Mouse (Mus musculus) right cerebral cortex, postnatal 4 days (tissue): ENCODE measurements at regions not wholly inside any gene's neighbourhood (a gene's known extent, or its start where the extent isn't known, plus 50 kb on each side); places are given as distances from the start of the nearest gene placed in this dataset.

Experiments used
- DNase-seq: peaks from one replicate; pipeline ENCODE4 v3.0.0-alpha.2; 2022

GRCm38 (mm10) chr12:70590456-70591050 is 137.7 kb downstream of the Tmx1 start:
- DNase-seq, result no peak

GRCm38 (mm10) chr12:70592821-70593220 is 139.9 kb downstream of the Tmx1 start:
- no peak for DNase-seq

GRCm38 (mm10) chr12:70598211-70598701 is 145.4 kb downstream of the Tmx1 start:
- no peak for DNase-seq

- no peak for DNase-seq
These were observed 146.8 kb downstream of the Tmx1 start for GRCm38 (mm10) chr12:70599731-70600130.

GRCm38 (mm10) chr12:70603869-70604268 is 151.0 kb downstream of the Tmx1 start:
- no peak for DNase-seq

GRCm38 (mm10) chr12:70608672-70609071 is 155.8 kb downstream of the Tmx1 start:
- no peak for DNase-seq

GRCm38 (mm10) chr12:70609116-70609871 is 156.4 kb downstream of the Tmx1 start:
- DNase-seq, result no peak

GRCm38 (mm10) chr12:70611891-70612290 is 159.0 kb downstream of the Tmx1 start:
- no peak for DNase-seq

- DNase-seq, result no peak
These were observed 160.3 kb downstream of the Tmx1 start for GRCm38 (mm10) chr12:70613244-70613643.

- no peak for DNase-seq
These were observed 161.2 kb downstream of the Tmx1 start for GRCm38 (mm10) chr12:70614101-70614500.

- no peak for DNase-seq
These were observed 161.8 kb downstream of the Tmx1 start for GRCm38 (mm10) chr12:70614686-70615085.

GRCm38 (mm10) chr12:70615123-70615522 is 162.2 kb downstream of the Tmx1 start:
- no peak for DNase-seq

- DNase-seq, result no peak
These were observed 163.2 kb downstream of the Tmx1 start for GRCm38 (mm10) chr12:70616049-70616448.

- no peak for DNase-seq
These were observed 163.6 kb downstream of the Tmx1 start for GRCm38 (mm10) chr12:70616487-70616886.

- no peak for DNase-seq
These were observed 164.1 kb downstream of the Tmx1 start for GRCm38 (mm10) chr12:70617024-70617423.

GRCm38 (mm10) chr12:70617979-70618378 is 165.1 kb downstream of the Tmx1 start:
- no peak for DNase-seq

GRCm38 (mm10) chr12:70619436-70619835 is 166.5 kb downstream of the Tmx1 start:
- no peak for DNase-seq

GRCm38 (mm10) chr12:70622019-70622418 is 169.1 kb downstream of the Tmx1 start:
- DNase-seq, result no peak

GRCm38 (mm10) chr12:70624298-70624980 is 171.5 kb downstream of the Tmx1 start:
- DNase-seq, result peak; percentile 16

- DNase-seq, result no peak
These were observed 174.7 kb downstream of the Tmx1 start for GRCm38 (mm10) chr12:70627638-70628037.

- DNase-seq, result no peak
These were observed 175.8 kb downstream of the Tmx1 start for GRCm38 (mm10) chr12:70628384-70629365.

GRCm38 (mm10) chr12:70629371-70629770 is 176.5 kb downstream of the Tmx1 start:
- no peak for DNase-seq

- DNase-seq, result no peak
These were observed 178.4 kb downstream of the Tmx1 start for GRCm38 (mm10) chr12:70631281-70631680.
